Mouse (Mus musculus): Measurements from ENCODE around the gene Gm10271. TPM values are rescaled to one million over a fixed set of nuclear protein-coding genes. Genes with fewer than 3 reads are reported as not detected.

Gm10271 gene
- polyA plus RNA-seq, 1 experiment from 2014 or later, result not detected

GRCm38 (mm10) chr10:116965297-116965696, 7.1 kb downstream of the Gm10271 start:
- Histone ChIP-seq H3K27me3 (replicated peaks; ENCODE audit: insufficient read depth, low read length) (no peaks in the 10 kb centered on the region), H3K27ac (ENCODE audit: low read length) (peak overlapping the region; percentile 74), H3K4me1 (ENCODE audit: insufficient read depth, low read depth, low read length) (no peaks in the 10 kb centered on the region), H3K4me2 (replicated peaks; ENCODE audit: low read depth, low read length) (no peak overlapping the region), H3K9ac (replicated peaks; ENCODE audit: low read depth) (no peak overlapping the region), H3K4me3 (ENCODE audit: low read depth, low read length) (no peak overlapping the region), H3K9me3 (ENCODE audit: low read length) (no peaks in the 10 kb centered on the region), H3K36me3 (ENCODE audit: insufficient read depth, low read length) (no peaks in the 10 kb centered on the region)
- TF ChIP-seq CTCF (IDR thresholded peaks at IDR 0.05) (no peak), EP300 (IDR thresholded peaks at IDR 0.05) (peak; percentile 87)
- peak; percentile 82 for DNase-seq (ENCODE audit: low spot score)
- peak; percentile 94 for ATAC-seq
- WGBS, result 51% methylated on average over 5 of the region's 5 CpGs

- no peaks in the 10 kb centered on the region for H3K36me3 ChIP-seq (ENCODE audit: insufficient read depth, low read length)
- ATAC-seq, result no peak
- H3K27ac ChIP-seq (ENCODE audit: low read length), result peak overlapping the region; percentile 6
- no peak overlapping the region for H3K9ac ChIP-seq (replicated peaks; ENCODE audit: low read depth)
- H3K9me3 ChIP-seq (ENCODE audit: low read length), result no peaks in the 10 kb centered on the region
- no peaks in the 10 kb centered on the region for H3K4me1 ChIP-seq (ENCODE audit: insufficient read depth, low read depth, low read length)
- no peaks in the 10 kb centered on the region for H3K27me3 ChIP-seq (replicated peaks; ENCODE audit: insufficient read depth, low read length)
- DNase-seq (ENCODE audit: low spot score), result no peak
- no peak overlapping the region for H3K4me2 ChIP-seq (replicated peaks; ENCODE audit: low read depth, low read length)
- 69% methylated on average over 4 of the region's 4 CpGs for WGBS
- TF ChIP-seq EP300 (IDR thresholded peaks at IDR 0.05), result no peak
- TF ChIP-seq CTCF (IDR thresholded peaks at IDR 0.05), result no peak
- H3K4me3 ChIP-seq (ENCODE audit: low read depth, low read length), result no peak overlapping the region
These were observed 7.8 kb downstream of the Gm10271 start for GRCm38 (mm10) chr10:116964571-116964970.

- no peaks in the 10 kb centered on the region for H3K9me3 ChIP-seq (ENCODE audit: low read length)
- no peak for DNase-seq (ENCODE audit: low spot score)
- no peaks in the 10 kb centered on the region for H3K36me3 ChIP-seq (ENCODE audit: insufficient read depth, low read length)
- H3K4me2 ChIP-seq (replicated peaks; ENCODE audit: low read depth, low read length), result 0 out of 2 replicates have a peak overlapping the region, but pooled peaks have one; percentile 17
- TF ChIP-seq EP300 (IDR thresholded peaks at IDR 0.05), result no peak
- TF ChIP-seq CTCF (IDR thresholded peaks at IDR 0.05), result no peak
- H3K27me3 ChIP-seq (replicated peaks; ENCODE audit: insufficient read depth, low read length), result no peaks in the 10 kb centered on the region
- WGBS, result 47% methylated on average over 11 of the region's 11 CpGs
- H3K9ac ChIP-seq (replicated peaks; ENCODE audit: low read depth), result no peak overlapping the region
- H3K4me3 ChIP-seq (ENCODE audit: low read depth, low read length), result no peak overlapping the region
- H3K4me1 ChIP-seq (ENCODE audit: insufficient read depth, low read depth, low read length), result no peaks in the 10 kb centered on the region
- ATAC-seq, result no peak
- H3K27ac ChIP-seq (ENCODE audit: low read length), result peak overlapping the region; percentile 6
These were observed 8.3 kb downstream of the Gm10271 start for GRCm38 (mm10) chr10:116964084-116964483.

GRCm38 (mm10) chr10:116962803-116963202, 9.6 kb downstream of the Gm10271 start:
- no peak overlapping the region for H3K4me2 ChIP-seq (replicated peaks; ENCODE audit: low read depth, low read length)
- H3K4me1 ChIP-seq (ENCODE audit: insufficient read depth, low read depth, low read length), result no peaks in the 10 kb centered on the region
- TF ChIP-seq CTCF (IDR thresholded peaks at IDR 0.05) (peak; percentile 42), EP300 (IDR thresholded peaks at IDR 0.05) (no peak)
- H3K27me3 ChIP-seq (replicated peaks; ENCODE audit: insufficient read depth, low read length), result no peaks in the 10 kb centered on the region
- no peak for ATAC-seq
- no peaks in the 10 kb centered on the region for H3K9me3 ChIP-seq (ENCODE audit: low read length)
- no peak overlapping the region for H3K27ac ChIP-seq (ENCODE audit: low read length)
- H3K36me3 ChIP-seq (ENCODE audit: insufficient read depth, low read length), result no peaks in the 10 kb centered on the region
- WGBS, result 53% methylated on average over 17 of the region's 17 CpGs
- H3K9ac ChIP-seq (replicated peaks; ENCODE audit: low read depth), result no peak overlapping the region
- no peak overlapping the region for H3K4me3 ChIP-seq (ENCODE audit: low read depth, low read length)
- DNase-seq (ENCODE audit: low spot score), result no peak

- no peak overlapping the region for H3K4me3 ChIP-seq (ENCODE audit: low read depth, low read length)
- ATAC-seq, result no peak
- no peaks in the 10 kb centered on the region for H3K9me3 ChIP-seq (ENCODE audit: low read length)
- H3K9ac ChIP-seq (replicated peaks; ENCODE audit: low read depth), result no peak overlapping the region
- WGBS, result 83% methylated on average over 14 of the region's 14 CpGs
- no peaks in the 10 kb centered on the region for H3K36me3 ChIP-seq (ENCODE audit: insufficient read depth, low read length)
- H3K4me1 ChIP-seq (ENCODE audit: insufficient read depth, low read depth, low read length), result no peaks in the 10 kb centered on the region
- TF ChIP-seq CTCF (IDR thresholded peaks at IDR 0.05) (no peak), EP300 (IDR thresholded peaks at IDR 0.05) (no peak)
- DNase-seq (ENCODE audit: low spot score), result no peak
- no peak overlapping the region for H3K4me2 ChIP-seq (replicated peaks; ENCODE audit: low read depth, low read length)
- H3K27ac ChIP-seq (ENCODE audit: low read length), result no peak overlapping the region
- no peaks in the 10 kb centered on the region for H3K27me3 ChIP-seq (replicated peaks; ENCODE audit: insufficient read depth, low read length)
These were observed 10.3 kb downstream of the Gm10271 start for GRCm38 (mm10) chr10:116962152-116962551.

GRCm38 (mm10) chr10:116957867-116958551, 14.4 kb downstream of the Gm10271 start:
- no peaks in the 10 kb centered on the region for H3K36me3 ChIP-seq (ENCODE audit: insufficient read depth, low read length)
- H3K27me3 ChIP-seq (replicated peaks; ENCODE audit: insufficient read depth, low read length), result no peaks in the 10 kb centered on the region
- no peak overlapping the region for H3K9ac ChIP-seq (replicated peaks; ENCODE audit: low read depth)
- WGBS, result 35% methylated on average over 5 of the region's 5 CpGs
- DNase-seq (ENCODE audit: low spot score) (no peak), ATAC-seq (no peak)
- H3K4me1 ChIP-seq (ENCODE audit: insufficient read depth, low read depth, low read length), result no peaks in the 10 kb centered on the region
- no peak for TF ChIP-seq EP300 (IDR thresholded peaks at IDR 0.05)
- no peak for TF ChIP-seq CTCF (IDR thresholded peaks at IDR 0.05)
- H3K4me3 ChIP-seq (ENCODE audit: low read depth, low read length), result no peak overlapping the region
- H3K9me3 ChIP-seq (ENCODE audit: low read length), result no peaks in the 10 kb centered on the region
- H3K4me2 ChIP-seq (replicated peaks; ENCODE audit: low read depth, low read length), result no peak overlapping the region
- no peak overlapping the region for H3K27ac ChIP-seq (ENCODE audit: low read length)

All from lung, postnatal 0 days (tissue).